Mouse (Mus musculus): ENCODE measurements around the gene Svep1.

GRCm38 (mm10) chr4:58240416-58240815 is 33.8 kb upstream of the Svep1 start:
- TF ChIP-seq CTCF (IDR thresholded peaks at IDR 0.05; ENCODE audit: low read depth): no peak
- no peak for TF ChIP-seq EP300 (optimal IDR thresholded peaks at IDR 0.05)
